Mouse (Mus musculus) adipocyte (in vitro differentiated cells): Measurements from ENCODE around the gene Cadps.
"Not testable (repeated sequence)": the region's sequence is repeated elsewhere in the genome, so short reads cannot be mapped to it uniquely, and the experiment has no call there.

Experiments
- DNase-seq: peaks from one replicate; pipeline ENCODE4 v3.0.0-alpha.2; 2016; ENCODE audit warnings: low spot score

Gene Cadps

GRCm38 (mm10) chr14:12583536-12583935, 239.3 kb downstream of the Cadps start:
- no peak for DNase-seq

GRCm38 (mm10) chr14:12581657-12582056, 241.2 kb downstream of the Cadps start:
- no peak for DNase-seq

DNA sequence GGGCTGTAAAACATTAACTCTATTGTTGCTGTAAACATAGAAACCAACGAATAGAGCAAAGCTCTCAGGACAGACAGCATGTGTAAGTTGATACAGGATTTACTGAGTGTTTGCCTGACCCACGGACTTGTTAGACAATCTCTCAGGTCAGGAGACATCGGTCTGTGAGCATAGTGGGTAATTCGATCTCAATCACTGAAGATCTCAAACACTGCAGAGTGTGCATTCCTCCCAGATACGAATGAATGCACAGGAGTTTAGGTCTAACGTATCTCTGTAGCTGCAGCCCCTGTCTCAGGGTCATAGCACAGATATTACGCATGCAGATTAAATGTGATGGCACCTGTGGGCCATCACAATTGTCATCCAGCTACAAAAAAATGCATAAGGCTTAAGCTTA, 242.1 kb downstream of the Cadps start:
- no peak for DNase-seq

- no peak for DNase-seq
Observed at GRCm38 (mm10) chr14:12578156-12578555, 244.7 kb downstream of the Cadps start.

- no peak for DNase-seq
Observed at GRCm38 (mm10) chr14:12577475-12578140, 245.3 kb downstream of the Cadps start.

- DNase-seq = peak; percentile 52
Observed at GRCm38 (mm10) chr14:12575105-12575504, 247.8 kb downstream of the Cadps start.

DNA sequence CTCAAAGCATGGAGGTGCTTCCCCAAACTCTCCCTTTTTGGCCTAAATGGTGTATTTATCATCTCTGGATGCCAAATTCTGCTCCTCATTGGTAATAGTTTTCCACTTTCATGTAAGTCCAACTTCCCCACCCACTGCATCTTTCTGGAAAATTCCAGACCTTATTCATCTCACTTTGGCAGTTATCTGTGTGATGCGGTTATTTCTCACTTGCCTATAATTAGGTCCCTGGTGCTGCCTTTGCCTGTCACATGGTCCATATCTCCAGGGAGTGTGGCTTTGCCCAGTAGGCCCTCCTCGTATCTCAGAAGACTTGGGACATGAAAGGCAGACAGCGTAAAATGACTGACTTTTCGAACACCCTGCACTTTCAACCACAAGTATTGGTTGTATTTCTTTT, 248.5 kb downstream of the Cadps start:
- DNase-seq = no peak

GRCm38 (mm10) chr14:12561730-12562129, 261.1 kb downstream of the Cadps start:
- DNase-seq = not testable (repeated sequence)

DNA sequence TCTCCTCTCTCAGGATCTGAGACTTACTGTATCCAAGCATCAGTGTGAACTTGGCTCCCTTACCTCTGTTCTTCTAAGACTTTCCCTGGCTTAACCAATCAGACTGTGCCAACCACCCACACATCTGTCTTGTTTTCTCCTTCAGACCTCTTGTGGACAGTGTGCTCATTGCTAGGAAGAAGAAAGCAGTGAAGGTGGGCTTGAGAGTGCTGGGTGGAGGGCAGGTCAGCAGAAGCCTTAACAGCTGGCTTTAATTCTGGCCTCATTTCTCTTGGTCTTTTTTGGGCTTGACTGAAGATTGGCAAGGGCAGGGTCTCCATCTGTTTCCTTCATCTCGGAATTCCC, 262.7 kb downstream of the Cadps start:
- no peak for DNase-seq

DNA sequence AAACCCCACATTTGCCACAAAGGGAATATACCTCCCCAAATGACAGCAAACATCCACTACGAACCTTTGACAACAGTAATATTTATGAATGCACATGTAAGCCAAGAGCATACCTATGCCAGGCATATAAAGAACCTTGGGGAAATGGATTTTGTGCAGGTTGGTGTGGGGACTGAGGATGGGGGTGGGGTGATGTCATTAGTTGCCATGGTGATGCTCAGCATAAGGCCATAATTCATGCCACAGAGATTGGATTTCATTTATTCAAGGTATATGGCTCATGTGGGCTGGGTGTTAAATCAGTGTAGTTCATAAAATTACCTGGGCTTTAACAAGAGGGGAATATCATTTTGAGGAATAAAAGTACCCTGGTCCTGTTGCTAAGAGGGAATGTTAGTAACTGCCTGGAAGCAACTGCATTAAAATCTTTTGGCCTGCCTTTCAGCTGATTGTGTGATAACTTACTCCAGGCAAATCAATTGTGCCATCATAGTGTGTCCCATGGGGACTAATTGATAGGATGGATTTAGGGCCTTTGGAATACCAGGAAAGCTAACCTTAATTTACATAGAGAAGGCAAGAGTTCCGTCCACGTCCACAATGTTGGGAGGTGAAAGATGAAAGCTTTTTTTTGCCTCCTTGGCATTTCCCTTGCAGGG, 263.2 kb downstream of the Cadps start:
- no peak for DNase-seq

GRCm38 (mm10) chr14:12558920-12559573, 263.8 kb downstream of the Cadps start:
- no peak for DNase-seq

GRCm38 (mm10) chr14:12554486-12554885, 268.4 kb downstream of the Cadps start:
- DNase-seq = no peak

DNA sequence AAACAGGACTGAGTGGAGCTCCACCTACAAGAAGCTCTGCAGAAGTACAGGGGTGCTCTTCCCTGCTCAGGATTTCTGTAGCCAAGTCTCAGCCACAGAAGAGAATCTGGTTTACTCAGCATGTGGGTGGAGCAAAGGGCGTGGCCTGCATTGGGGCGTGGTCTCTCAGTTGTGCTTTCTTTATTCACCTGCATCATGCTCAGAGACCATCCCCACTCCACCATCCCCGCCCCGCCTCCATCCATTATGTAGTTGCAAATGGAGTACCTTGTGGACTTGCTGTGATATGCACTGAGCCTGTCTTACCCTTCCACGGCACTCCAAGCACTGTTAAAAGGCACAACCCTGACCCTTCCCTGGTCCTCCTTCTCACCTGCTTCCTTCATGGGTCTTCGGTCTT, 271.5 kb downstream of the Cadps start:
- no peak for DNase-seq

- DNase-seq = no peak
Observed at GRCm38 (mm10) chr14:12550931-12551330, 271.9 kb downstream of the Cadps start.

DNA sequence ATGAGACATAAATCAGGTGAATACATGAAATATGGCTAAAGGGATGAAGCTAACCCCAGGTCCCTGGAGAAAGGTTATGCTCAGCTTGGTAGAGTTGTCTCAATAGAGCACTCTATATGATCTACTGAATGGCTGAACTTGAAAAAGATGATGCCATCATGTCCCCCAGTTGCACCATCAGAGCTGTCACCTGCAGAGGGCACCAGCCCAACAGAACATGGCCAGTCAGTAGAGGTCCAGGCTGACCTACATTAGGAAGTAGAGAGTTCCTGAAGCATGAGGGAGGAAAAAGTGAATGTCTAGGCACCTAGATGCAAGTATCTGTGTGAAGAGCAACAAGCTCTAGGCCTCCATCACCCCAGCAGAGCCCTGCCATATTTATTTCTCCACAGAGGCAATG, 273.6 kb downstream of the Cadps start:
- no peak for DNase-seq

- DNase-seq = no peak
Observed at GRCm38 (mm10) chr14:12547496-12547895, 275.4 kb downstream of the Cadps start.

DNA sequence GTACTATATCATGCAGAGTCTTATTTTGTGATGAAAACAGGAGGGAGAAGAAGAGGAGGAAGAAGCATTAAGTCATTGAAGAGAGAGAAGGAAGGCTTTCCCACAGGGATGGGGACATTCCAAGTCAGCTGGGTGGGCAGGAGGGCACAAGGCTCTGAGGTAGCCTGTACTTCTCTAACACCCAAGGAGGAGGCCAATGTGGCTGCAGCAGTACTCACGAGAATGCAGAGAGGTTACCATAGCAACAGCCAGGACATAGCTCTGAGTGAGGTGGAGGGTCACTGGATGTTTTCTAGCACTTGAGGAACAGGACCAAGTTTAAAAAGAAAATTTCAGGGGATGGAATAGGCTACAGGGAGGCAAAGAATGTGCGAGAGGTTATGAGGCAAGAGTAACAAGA, 281.1 kb downstream of the Cadps start:
- DNase-seq = no peak

DNA sequence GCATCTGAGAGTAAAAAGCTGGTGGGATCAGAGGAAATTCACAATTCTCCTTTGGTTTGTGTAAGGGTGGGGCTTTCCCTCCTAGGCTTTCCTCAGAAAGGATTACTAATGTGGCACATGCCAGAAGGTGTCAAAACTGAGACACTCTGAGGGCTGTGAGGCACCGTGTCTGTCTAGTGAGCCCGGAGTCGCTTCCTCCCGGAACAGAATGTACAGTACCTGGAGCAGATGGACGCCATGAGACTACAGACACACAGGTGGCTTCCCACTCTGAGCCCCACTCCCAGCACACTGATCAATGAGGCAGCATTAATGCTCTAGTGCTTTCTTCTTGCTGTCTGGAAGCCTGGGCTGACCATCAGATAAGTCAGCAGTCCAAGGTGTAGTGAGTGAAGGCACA, 283.8 kb downstream of the Cadps start:
- DNase-seq = no peak

DNA sequence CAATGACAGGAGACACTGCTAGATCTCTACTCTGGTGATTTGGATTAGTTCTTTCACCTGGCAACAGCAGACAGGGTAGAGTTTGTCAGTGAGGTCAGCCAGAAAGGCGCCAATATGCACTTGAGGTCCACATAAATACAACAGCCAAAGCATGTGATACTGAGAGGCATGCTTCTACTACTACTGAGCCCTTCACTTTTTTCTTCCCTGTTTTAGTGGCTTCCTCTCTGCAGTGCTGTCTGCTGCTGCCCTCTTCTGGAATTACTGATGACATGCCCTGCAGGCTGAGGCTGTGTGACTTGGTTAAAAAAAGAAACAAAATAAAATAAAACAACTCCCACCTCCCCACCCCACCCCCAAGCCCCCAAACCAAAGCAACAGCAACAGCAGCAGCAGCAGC, 291.8 kb downstream of the Cadps start:
- DNase-seq = peak; percentile 8

- no peak for DNase-seq
Observed at GRCm38 (mm10) chr14:12530554-12530953, 292.3 kb downstream of the Cadps start.

- peak; percentile 6 for DNase-seq
Observed at GRCm38 (mm10) chr14:12529961-12530542, 292.8 kb downstream of the Cadps start.

GRCm38 (mm10) chr14:12527296-12527695, 295.6 kb downstream of the Cadps start:
- DNase-seq = no peak

GRCm38 (mm10) chr14:12507018-12507417, 315.9 kb downstream of the Cadps start:
- no peak for DNase-seq
